Mouse (Mus musculus) G1E (cell line): Measurements from ENCODE around the gene Evi5. TPM values are rescaled to one million over a fixed set of nuclear protein-coding genes. Genes with fewer than 3 reads are reported as not detected.

Source experiments
- ATAC-seq: 2 replicates; pipeline ENCODE4 v1.8.0; 2016; ENCODE audit warnings: mild to moderate bottlenecking; ENCODE audit not compliant: insufficient number of reproducible peaks, poor library complexity, low FRiP score, severe bottlenecking; ENCODE audit errors: extremely low read depth
- DNase-seq: peaks from one replicate; pipeline ENCODE4 v3.0.0; 2012; ENCODE audit warnings: low spot score
- H3K27me3 ChIP-seq: 2 replicates; pipeline ENCODE4 v1.6.1; 2012; ENCODE audit warnings: mild to moderate bottlenecking, low read length, inconsistent platforms; ENCODE audit not compliant: insufficient read depth
- H3K36me3 ChIP-seq: replicated peaks from 2 replicates; pipeline ENCODE3; 2012; ENCODE audit warnings: mild to moderate bottlenecking, inconsistent platforms
- H3K4me1 ChIP-seq: 2 replicates; pipeline ENCODE4 v1.6.1; 2012; ENCODE audit warnings: low read depth, low read length, inconsistent platforms, mixed read lengths; ENCODE audit not compliant: insufficient read depth
- H3K4me3 ChIP-seq: 2 replicates; pipeline ENCODE4 v1.5.1; 2012; ENCODE audit warnings: low read depth, mild to moderate bottlenecking, inconsistent platforms, low read length, moderate library complexity, mixed read lengths
- H3K9me3 ChIP-seq: replicated peaks from 2 replicates; pipeline ENCODE4 v1.6.1; 2012; ENCODE audit warnings: inconsistent platforms
- CTCF ChIP-seq: IDR thresholded peaks from 2 replicates; pipeline ENCODE4 v1.5.1; 2012; ENCODE audit warnings: low read depth, low read length, inconsistent platforms, mixed read lengths
- GATA1 ChIP-seq: IDR thresholded peaks from 2 replicates; pipeline ENCODE4 v1.6.1; 2012; ENCODE audit warnings: borderline replicate concordance, low read length, inconsistent platforms, mixed read lengths
- GATA2 ChIP-seq: IDR thresholded peaks from 2 replicates; pipeline ENCODE4 v1.6.1; 2012; ENCODE audit warnings: low read depth, low read length, inconsistent platforms, borderline replicate concordance
- POLR2AphosphoS5 ChIP-seq: IDR thresholded peaks from 2 replicates; pipeline ENCODE4 v1.6.1; 2012; ENCODE audit warnings: low read depth, low read length, inconsistent platforms; ENCODE audit not compliant: insufficient replicate concordance
- TAL1 ChIP-seq: conservative IDR thresholded peaks from 2 replicates; pipeline ENCODE4 v1.6.1; 2012; ENCODE audit warnings: low read depth, low read length, inconsistent platforms, mixed read lengths
- polyA plus RNA-seq: library from polyadenylated mRNA; stranded (reverse); fragments of >175 nt; gene quantifications from 2 replicates; pipeline ENCODE4 v1.2.3, GENCODE M21; 2012
- total RNA-seq, 2 experiments: library from RNA; stranded (forward) in 1 of 2; stranded (reverse) in 1 of 2; fragments of 200-1000 nt in 1 of 2; fragments of >200 nt in 1 of 2; fragmentation: Nextera tagmentation in 1 of 2; gene quantifications; 2 replicates each; pipeline ENCODE4 v1.2.3; 2014 to 2017

Gene Evi5
- total and polyA plus RNA-seq, 3 experiments: 3.8 to 94.2 (median 36.4) TPM

GRCm38 (mm10) chr5:107910084-107910616, 35.2 kb upstream of the Evi5 start:
- TF ChIP-seq GATA2 (no peak), TAL1 (no peak), POLR2AphosphoS5 (no peak; the same call in 1 of the 2 replicates)
- H3K36me3 ChIP-seq: peaks cover 83% of the 10 kb centered on the region
- H3K4me1 ChIP-seq: peaks cover 20% of the 10 kb centered on the region
- ATAC-seq (no peak), DNase-seq (no peak)
- H3K9me3 ChIP-seq: no peaks in the 10 kb centered on the region
- no peaks in the 10 kb centered on the region for H3K27me3 ChIP-seq
- no peak overlapping the region for H3K4me3 ChIP-seq

GRCm38 (mm10) chr5:107909668-107910067, 34.8 kb upstream of the Evi5 start:
- DNase-seq (no peak), ATAC-seq (no peak)
- TF ChIP-seq POLR2AphosphoS5 (no peak), CTCF (no peak), GATA2 (no peak), TAL1 (no peak), GATA1 (no peak)
- no peaks in the 10 kb centered on the region for H3K27me3 ChIP-seq
- H3K4me3 ChIP-seq: no peak overlapping the region
- H3K9me3 ChIP-seq: no peaks in the 10 kb centered on the region
- peaks cover 87% of the 10 kb centered on the region for H3K36me3 ChIP-seq
- peaks cover 24% of the 10 kb centered on the region for H3K4me1 ChIP-seq

GRCm38 (mm10) chr5:107908514-107909110, 33.7 kb upstream of the Evi5 start:
- Histone ChIP-seq H3K4me1 (peaks cover 31% of the 10 kb centered on the region), H3K36me3 (peaks cover 89% of the 10 kb centered on the region), H3K9me3 (no peaks in the 10 kb centered on the region), H3K4me3 (no peak overlapping the region), H3K27me3 (no peaks in the 10 kb centered on the region)
- DNase-seq: no peak
- ATAC-seq: no peak
- TF ChIP-seq GATA1 (no peak), POLR2AphosphoS5 (peak; percentile 76; the same call in 1 of the 2 replicates)

- peaks cover 77% of the 10 kb centered on the region for H3K36me3 ChIP-seq
- no peak for TF ChIP-seq GATA1
- TF ChIP-seq TAL1: no peak
- TF ChIP-seq CTCF: no peak
- TF ChIP-seq GATA2: no peak
- no peak for TF ChIP-seq POLR2AphosphoS5
- H3K27me3 ChIP-seq: no peaks in the 10 kb centered on the region
- H3K9me3 ChIP-seq: no peaks in the 10 kb centered on the region
- H3K4me3 ChIP-seq: no peak overlapping the region
- DNase-seq: no peak
- ATAC-seq: no peak
- H3K4me1 ChIP-seq: peaks cover 39% of the 10 kb centered on the region
Measured at GRCm38 (mm10) chr5:107904325-107904724, 29.4 kb upstream of the Evi5 start.

- ATAC-seq: no peak
- no peak for DNase-seq
- TF ChIP-seq TAL1 (no peak), POLR2AphosphoS5 (no peak), CTCF (no peak), GATA1 (no peak), GATA2 (no peak)
Measured at GRCm38 (mm10) chr5:107901014-107901615, 26.2 kb upstream of the Evi5 start.

GRCm38 (mm10) chr5:107900206-107901013, 25.5 kb upstream of the Evi5 start, which contains the start of gene Rpl5:
Gene Rpl5 (plus strand): TSS chr5:107900502.
- TF ChIP-seq POLR2AphosphoS5 (no peak), CTCF (peak; percentile 92), TAL1 (no peak), GATA1 (no peak)
- ATAC-seq: peak; percentile 84
- peaks cover 35% of the 10 kb centered on the region for H3K4me1 ChIP-seq
- H3K9me3 ChIP-seq: no peaks in the 10 kb centered on the region
- peak within 1 kb of the TSS; percentile 96 for H3K4me3 ChIP-seq
- H3K27me3 ChIP-seq: peaks cover 2% of the 10 kb centered on the region; the same call in 1 of the 2 replicates
- peak; percentile 61 for DNase-seq
- peaks cover 38% of the 10 kb centered on the region for H3K36me3 ChIP-seq

More at GRCm38 (mm10) chr5:107901014-107901615, 26.2 kb upstream of the Evi5 start:
- H3K27me3 ChIP-seq: peaks cover 2% of the 10 kb centered on the region; the same call in 1 of the 2 replicates
- H3K36me3 ChIP-seq: peaks cover 45% of the 10 kb centered on the region
- H3K4me1 ChIP-seq: peaks cover 41% of the 10 kb centered on the region
- H3K4me3 ChIP-seq: peak overlapping the region; percentile 96
- H3K9me3 ChIP-seq: no peaks in the 10 kb centered on the region
